Mouse (Mus musculus): ENCODE results near the gene Trpm7.
"Not testable (repeated sequence)": the region's sequence is repeated elsewhere in the genome, so short reads cannot be mapped to it uniquely, and the experiment has no call there.

The Trpm7 gene

GRCm38 (mm10) chr2:126875871-126876796 is at the start of gene Trpm7:
Trpm7 (minus strand) TSS chr2:126876230.
- DNase-seq (ENCODE audit: low spot score), result peak; percentile 92

GRCm38 (mm10) chr2:126920358-126921060 is 44.5 kb upstream of the Trpm7 start:
- DNase-seq (ENCODE audit: low spot score), result no peak

GRCm38 (mm10) chr2:126916236-126916635 is 40.2 kb upstream of the Trpm7 start:
- no peak for DNase-seq (ENCODE audit: low spot score)

- DNase-seq (ENCODE audit: low spot score), result no peak
These were observed 38.1 kb upstream of the Trpm7 start for GRCm38 (mm10) chr2:126914096-126914495.

GRCm38 (mm10) chr2:126904162-126904561 is 28.1 kb upstream of the Trpm7 start:
- DNase-seq (ENCODE audit: low spot score), result no peak

GRCm38 (mm10) chr2:126897511-126897910 is 21.5 kb upstream of the Trpm7 start:
- no peak for DNase-seq (ENCODE audit: low spot score)

- DNase-seq (ENCODE audit: low spot score), result no peak
These were observed 20.9 kb upstream of the Trpm7 start for GRCm38 (mm10) chr2:126896941-126897340.

GRCm38 (mm10) chr2:126894245-126894644 is 18.2 kb upstream of the Trpm7 start:
- DNase-seq (ENCODE audit: low spot score), result no peak

GRCm38 (mm10) chr2:126892316-126892715 is 16.3 kb upstream of the Trpm7 start:
- DNase-seq (ENCODE audit: low spot score), result no peak

GRCm38 (mm10) chr2:126891743-126892142 is 15.7 kb upstream of the Trpm7 start:
- DNase-seq (ENCODE audit: low spot score), result no peak

GRCm38 (mm10) chr2:126887141-126887540 is 11.1 kb upstream of the Trpm7 start:
- no peak for DNase-seq (ENCODE audit: low spot score)

- DNase-seq (ENCODE audit: low spot score), result no peak
These were observed 9.8 kb upstream of the Trpm7 start for GRCm38 (mm10) chr2:126885871-126886270.

GRCm38 (mm10) chr2:126882711-126883110 is 6.7 kb upstream of the Trpm7 start:
- not testable (repeated sequence) for DNase-seq (ENCODE audit: low spot score)

- DNase-seq (ENCODE audit: low spot score), result no peak
These were observed 2.0 kb upstream of the Trpm7 start for GRCm38 (mm10) chr2:126877991-126878390.

- DNase-seq (ENCODE audit: low spot score), result peak; percentile 46
These were observed 554 bp downstream of the Trpm7 start for GRCm38 (mm10) chr2:126875516-126875835.

- DNase-seq (ENCODE audit: low spot score), result no peak
These were observed 1.1 kb downstream of the Trpm7 start for GRCm38 (mm10) chr2:126874809-126875515.

- DNase-seq (ENCODE audit: low spot score), result no peak
These were observed 9.7 kb downstream of the Trpm7 start for GRCm38 (mm10) chr2:126866301-126866700.

GRCm38 (mm10) chr2:126865501-126866199 is 10.4 kb downstream of the Trpm7 start:
- no peak for DNase-seq (ENCODE audit: low spot score)

- DNase-seq (ENCODE audit: low spot score), result no peak
These were observed 11.0 kb downstream of the Trpm7 start for GRCm38 (mm10) chr2:126865026-126865425.

- no peak for DNase-seq (ENCODE audit: low spot score)
These were observed 31.3 kb downstream of the Trpm7 start for GRCm38 (mm10) chr2:126844751-126845150.

- DNase-seq (ENCODE audit: low spot score), result no peak
These were observed 37.2 kb downstream of the Trpm7 start for GRCm38 (mm10) chr2:126838848-126839247.

- no peak for DNase-seq (ENCODE audit: low spot score)
These were observed 58.6 kb downstream of the Trpm7 start for GRCm38 (mm10) chr2:126817414-126817813.
